7 mouse cellular contexts compared by ENCODE assay signal in genomic region chr10:81704531-81705301, GRCm38 (mm10). TPM values are rescaled to one million over a fixed set of nuclear protein-coding genes. Genes with fewer than 3 reads are reported as not detected.
DNase-seq lines count a peak whose midpoint lies in the region; ATAC-seq and TF ChIP-seq lines count a peak whose summit lies in the region.
"Not testable (repeated sequence)": the region's sequence is repeated elsewhere in the genome, so short reads cannot be mapped to it uniquely, and the experiment has no call there.

Gene Zfp433 (plus strand): TSS chr10:81704825.

- ATAC-seq in embryonic facial prominence, embryonic 15.5 days (ENCODE audit: insufficient number of reproducible peaks, low FRiP score, low TSS enrichment, low read depth): peak; percentile 98
- ATAC-seq in granulocyte monocyte progenitor cell, adult 5-6 weeks (replicated peaks; ENCODE audit: poor library complexity, severe bottlenecking): peak; percentile 100
- ATAC-seq in hindbrain, embryonic 13.5 days (ENCODE audit: low FRiP score): peak; percentile 100
- peak; percentile 100 for ATAC-seq in kidney, postnatal 0 days (replicated peaks; ENCODE audit: low FRiP score, low read depth)
- peak; percentile 100 for ATAC-seq in liver, embryonic 11.5 days (replicated peaks; ENCODE audit: low FRiP score)
- peak; percentile 100 for ATAC-seq in megakaryocyte-erythroid progenitor cell, adult 5-6 weeks (replicated peaks; ENCODE audit: low FRiP score, low TSS enrichment, poor library complexity, severe bottlenecking)
- ATAC-seq in neural tube, embryonic 13.5 days (ENCODE audit: low read depth): peak; percentile 100

- H3K4me1 ChIP-seq in embryonic facial prominence, embryonic 15.5 days; hindbrain, embryonic 13.5 days (replicated peaks); kidney, postnatal 0 days (replicated peaks; ENCODE audit: insufficient read depth, low read length); liver, embryonic 11.5 days (replicated peaks; ENCODE audit: control insufficient read depth, insufficient read depth, low read length); neural tube, embryonic 13.5 days (replicated peaks): not testable (repeated sequence)

- not testable (repeated sequence) for DNase-seq in kidney, postnatal 0 days (ENCODE audit: low spot score); liver, embryonic 11.5 days (ENCODE audit: low spot score)

- not testable (repeated sequence) for H3K27ac ChIP-seq in embryonic facial prominence, embryonic 15.5 days (replicated peaks); hindbrain, embryonic 13.5 days; kidney, postnatal 0 days; liver, embryonic 11.5 days (ENCODE audit: low read depth, low read length); neural tube, embryonic 13.5 days (replicated peaks)

- TF ChIP-seq CTCF in kidney, postnatal 0 days (IDR thresholded peaks at IDR 0.05; ENCODE audit: low read depth): not testable (repeated sequence)

- H3K9me3 ChIP-seq in embryonic facial prominence, embryonic 15.5 days (replicated peaks); hindbrain, embryonic 13.5 days; kidney, postnatal 0 days (replicated peaks; ENCODE audit: low read length); liver, embryonic 11.5 days (ENCODE audit: control insufficient read depth, low read length); neural tube, embryonic 13.5 days: not testable (repeated sequence)

- not testable (repeated sequence) for H3K36me3 ChIP-seq in embryonic facial prominence, embryonic 15.5 days; hindbrain, embryonic 13.5 days; kidney, postnatal 0 days (ENCODE audit: insufficient read depth, low read length); liver, embryonic 11.5 days (ENCODE audit: control insufficient read depth, insufficient read depth, low read length); neural tube, embryonic 13.5 days

- not testable (repeated sequence) for H3K9ac ChIP-seq in embryonic facial prominence, embryonic 15.5 days; hindbrain, embryonic 13.5 days; kidney, postnatal 0 days (ENCODE audit: low read depth, low read length); liver, embryonic 11.5 days (ENCODE audit: low read depth, low read length); neural tube, embryonic 13.5 days

- H3K27me3 ChIP-seq in embryonic facial prominence, embryonic 15.5 days; hindbrain, embryonic 13.5 days; kidney, postnatal 0 days (ENCODE audit: insufficient read depth, low read length); liver, embryonic 11.5 days (replicated peaks; ENCODE audit: control insufficient read depth, insufficient read depth, low read length); neural tube, embryonic 13.5 days: not testable (repeated sequence)

- not testable (repeated sequence) for H3K4me3 ChIP-seq in embryonic facial prominence, embryonic 15.5 days (replicated peaks); hindbrain, embryonic 13.5 days; kidney, postnatal 0 days (replicated peaks; ENCODE audit: low read depth, low read length); liver, embryonic 11.5 days (ENCODE audit: low read depth, low read length); neural tube, embryonic 13.5 days

- not testable (repeated sequence) for H3K4me2 ChIP-seq in embryonic facial prominence, embryonic 15.5 days (replicated peaks); hindbrain, embryonic 13.5 days; kidney, postnatal 0 days (ENCODE audit: low read length); liver, embryonic 11.5 days; neural tube, embryonic 13.5 days

- WGBS in embryonic facial prominence, embryonic 15.5 days: no CpG with 5 or more reads among the region's 46 CpGs
- no CpG with 5 or more reads among the region's 46 CpGs for WGBS in hindbrain, embryonic 13.5 days
- WGBS in kidney, postnatal 0 days: no CpG with 5 or more reads among the region's 46 CpGs
- no CpG with 5 or more reads among the region's 46 CpGs for WGBS in liver, embryonic 11.5 days
- no CpG with 5 or more reads among the region's 46 CpGs for WGBS in neural tube, embryonic 13.5 days

RNA-seq across cellular contexts. Expression of gene Zfp433, which starts in this region (rescaled TPM):
- 13.1 and 13.7 TPM in 2 replicates for polyA plus RNA-seq in embryonic facial prominence, embryonic 15.5 days (2015; fragmentation: Nextera tagmentation; extraction: Ambion mirVana)
- total RNA-seq in granulocyte monocyte progenitor cell, adult 5-6 weeks (2014; fragmentation: Nextera tagmentation): 17.2 and 27.2 TPM in 2 replicates
- total RNA-seq in granulocyte monocyte progenitor cell, adult 5-6 weeks (2017): 12.3 and 21.7 TPM in 2 replicates
- 17.5 and 18.3 TPM in 2 replicates for polyA plus RNA-seq in hindbrain, embryonic 13.5 days (2015; fragmentation: Nextera tagmentation; extraction: Ambion mirVana)
- 12.5 and 17.2 TPM in 2 replicates for polyA plus RNA-seq in kidney, postnatal 0 days (2015; fragmentation: Nextera tagmentation; extraction: Ambion mirVana)
- polyA plus RNA-seq in liver, embryonic 11.5 days (2014; fragmentation: Nextera tagmentation; extraction: Ambion mirVana): 10.5 and 10.9 TPM in 2 replicates
- total RNA-seq in megakaryocyte-erythroid progenitor cell, adult 5-6 weeks (2014; fragmentation: Nextera tagmentation): 3.2 and 7.4 TPM in 2 replicates
- 16.8 and 19.8 TPM in 2 replicates for total RNA-seq in megakaryocyte-erythroid progenitor cell, adult 5-6 weeks (2017)
- polyA plus RNA-seq in neural tube, embryonic 13.5 days (2015; fragmentation: Nextera tagmentation; extraction: Ambion mirVana): 19.7 and 25.6 TPM in 2 replicates
